Mouse (Mus musculus) kidney, embryonic 16.5 days (tissue): Measurements from ENCODE around the gene Vwa2. TPM values are rescaled to one million over a fixed set of nuclear protein-coding genes. Genes with fewer than 3 reads are reported as not detected.

Experiments used
- ATAC-seq: fragments of 200-750 bp; cut with Nextera tagmentation; 2 replicates; pipeline ENCODE4 v1.8.0; 2017; ENCODE audit warnings: moderate TSS enrichment; ENCODE audit not compliant: low FRiP score, low TSS enrichment
- H3K27ac ChIP-seq: fragments of 300-500 bp; sonication (generic); 2 replicates; pipeline ENCODE4 v1.5.1; 2014; ENCODE audit warnings: low read length
- H3K27me3 ChIP-seq: fragments of 300-500 bp; sonication (generic); 2 replicates; pipeline ENCODE4 v1.6.1; 2014; ENCODE audit warnings: low read length, control low read depth, mixed read lengths; ENCODE audit not compliant: insufficient read depth
- H3K36me3 ChIP-seq: fragments of 300-500 bp; sonication (generic); 2 replicates; pipeline ENCODE4 v1.6.1; 2014; ENCODE audit warnings: low read length, control low read depth, mixed read lengths; ENCODE audit not compliant: insufficient read depth
- H3K4me1 ChIP-seq: fragments of 300-500 bp; sonication (generic); 2 replicates; pipeline ENCODE4 v1.6.1; 2014; ENCODE audit warnings: low read length, control low read depth, mixed read lengths; ENCODE audit not compliant: insufficient read depth
- H3K4me2 ChIP-seq: fragments of 300-500 bp; sonication (generic); replicated peaks from 2 replicates; pipeline ENCODE4 v1.6.1; 2014; ENCODE audit warnings: low read depth, low read length
- H3K4me3 ChIP-seq: fragments of 300-500 bp; sonication (generic); 2 replicates; pipeline ENCODE4 v1.5.1; 2014; ENCODE audit warnings: mild to moderate bottlenecking, low read length
- H3K9ac ChIP-seq: fragments of 300-500 bp; sonication (generic); replicated peaks from 2 replicates; pipeline ENCODE4 v1.6.1; 2014; ENCODE audit warnings: low read length
- H3K9me3 ChIP-seq: fragments of 300-500 bp; sonication (generic); 2 replicates; pipeline ENCODE4 v1.6.1; 2016; ENCODE audit warnings: low read length, control low read depth
- WGBS: fragments of 180-500 bp; shearing (Covaris S2); extraction: QIAGEN DNeasy Blood & Tissue Kit; methylation state at CpG from one replicate; pipeline ENCODE4 v1.1.7; 2014; 5-methylcytosine and 5-hydroxymethylcytosine counted together
- polyA plus RNA-seq: library from polyadenylated mRNA; unstranded; fragments of >200 nt; fragmentation: Nextera tagmentation; extraction: Ambion mirVana; gene quantifications from 2 replicates; pipeline ENCODE4 v1.2.1, GENCODE M21; 2015

Gene Vwa2
- polyA plus RNA-seq, 1 experiment from 2014 or later: 22.4 TPM

- peaks cover 12% of the 10 kb centered on the region for H3K4me1 ChIP-seq
- peaks cover 5% of the 10 kb centered on the region; the same call in 1 of the 2 replicates for H3K9me3 ChIP-seq
- no peaks in the 10 kb centered on the region; the same call in 1 of the 2 replicates for H3K36me3 ChIP-seq
- H3K9ac ChIP-seq: no peak overlapping the region
- no peak overlapping the region for H3K4me3 ChIP-seq
- no peak for ATAC-seq
- 90% methylated on average over 7 of the region's 7 CpGs for WGBS
- no peaks in the 10 kb centered on the region for H3K27me3 ChIP-seq
- no peak overlapping the region for H3K27ac ChIP-seq
- no peak overlapping the region for H3K4me2 ChIP-seq
Measured at GRCm38 (mm10) chr19:56942216-56942615, 68.2 kb downstream of the Vwa2 start.

- Histone ChIP-seq H3K27me3 (no peaks in the 10 kb centered on the region), H3K9me3 (peaks cover 5% of the 10 kb centered on the region; the same call in 1 of the 2 replicates), H3K27ac (peak overlapping the region; percentile 82), H3K36me3 (no peaks in the 10 kb centered on the region; the same call in 1 of the 2 replicates), H3K4me1 (peaks cover 12% of the 10 kb centered on the region), H3K4me3 (no peak overlapping the region), H3K4me2 (no peak overlapping the region), H3K9ac (no peak overlapping the region)
- peak; percentile 54; the same call in 1 of the 2 replicates for ATAC-seq
- WGBS: 32% methylated on average over 9 of the region's 9 CpGs
Measured at GRCm38 (mm10) chr19:56944211-56944610, 70.2 kb downstream of the Vwa2 start.

GRCm38 (mm10) chr19:56944826-56945225, 70.8 kb downstream of the Vwa2 start:
- Histone ChIP-seq H3K27ac (peak overlapping the region; percentile 82), H3K36me3 (no peaks in the 10 kb centered on the region; the same call in 1 of the 2 replicates), H3K4me3 (no peak overlapping the region), H3K27me3 (no peaks in the 10 kb centered on the region), H3K4me2 (no peak overlapping the region), H3K4me1 (peaks cover 12% of the 10 kb centered on the region), H3K9ac (no peak overlapping the region), H3K9me3 (peaks cover 5% of the 10 kb centered on the region; the same call in 1 of the 2 replicates)
- ATAC-seq: no peak
- WGBS: 94% methylated on average over 3 of the region's 3 CpGs

GRCm38 (mm10) chr19:56945621-56946020, 71.6 kb downstream of the Vwa2 start:
- H3K4me3 ChIP-seq: no peak overlapping the region

GRCm38 (mm10) chr19:56946277-56946676, 72.2 kb downstream of the Vwa2 start:
- no peak overlapping the region for H3K4me2 ChIP-seq
- no peak for ATAC-seq
- 97% methylated on average over 7 of the region's 7 CpGs for WGBS
- H3K27ac ChIP-seq: no peak overlapping the region
- peaks cover 5% of the 10 kb centered on the region; the same call in 1 of the 2 replicates for H3K9me3 ChIP-seq
- peaks cover 12% of the 10 kb centered on the region for H3K4me1 ChIP-seq
- no peak overlapping the region for H3K4me3 ChIP-seq
- H3K36me3 ChIP-seq: no peaks in the 10 kb centered on the region; the same call in 1 of the 2 replicates
- no peaks in the 10 kb centered on the region for H3K27me3 ChIP-seq
- H3K9ac ChIP-seq: no peak overlapping the region

More at GRCm38 (mm10) chr19:56945621-56946020, 71.6 kb downstream of the Vwa2 start:
- H3K36me3 ChIP-seq: no peaks in the 10 kb centered on the region; the same call in 1 of the 2 replicates
- no peak overlapping the region for H3K9ac ChIP-seq
- H3K9me3 ChIP-seq: peaks cover 5% of the 10 kb centered on the region; the same call in 1 of the 2 replicates
- 54% methylated on average over 2 of the region's 2 CpGs for WGBS
- H3K4me2 ChIP-seq: no peak overlapping the region
- no peak overlapping the region for H3K27ac ChIP-seq
- ATAC-seq: no peak
- H3K27me3 ChIP-seq: no peaks in the 10 kb centered on the region
- H3K4me1 ChIP-seq: peaks cover 12% of the 10 kb centered on the region

GRCm38 (mm10) chr19:56946727-56947126, 72.7 kb downstream of the Vwa2 start:
- H3K4me2 ChIP-seq: no peak overlapping the region
- no peak overlapping the region for H3K4me3 ChIP-seq
- WGBS: 63% methylated on average over 3 of the region's 3 CpGs
- peaks cover 12% of the 10 kb centered on the region for H3K4me1 ChIP-seq
- no peak for ATAC-seq
- H3K27ac ChIP-seq: no peak overlapping the region
- no peaks in the 10 kb centered on the region; the same call in 1 of the 2 replicates for H3K36me3 ChIP-seq
- peaks cover 5% of the 10 kb centered on the region; the same call in 1 of the 2 replicates for H3K9me3 ChIP-seq
- no peak overlapping the region for H3K9ac ChIP-seq
- H3K27me3 ChIP-seq: no peaks in the 10 kb centered on the region

- ATAC-seq: no peak
- WGBS: 50% methylated on average over 6 of the region's 6 CpGs
Measured at GRCm38 (mm10) chr19:56947971-56948610, 74.0 kb downstream of the Vwa2 start.

GRCm38 (mm10) chr19:56949868-56950267, 75.8 kb downstream of the Vwa2 start:
- Histone ChIP-seq H3K27ac (no peak overlapping the region), H3K9ac (no peak overlapping the region), H3K36me3 (no peaks in the 10 kb centered on the region), H3K4me3 (no peak overlapping the region), H3K4me2 (no peak overlapping the region), H3K4me1 (peaks cover 4% of the 10 kb centered on the region; the same call in 1 of the 2 replicates), H3K27me3 (no peaks in the 10 kb centered on the region), H3K9me3 (peaks cover under 1% of the 10 kb centered on the region; the same call in 1 of the 2 replicates)
- 64% methylated on average over 8 of the region's 8 CpGs for WGBS
- ATAC-seq: no peak

More at GRCm38 (mm10) chr19:56947971-56948610, 74.0 kb downstream of the Vwa2 start:
- Histone ChIP-seq H3K27me3 (no peaks in the 10 kb centered on the region), H3K4me3 (no peak overlapping the region), H3K4me1 (peaks cover 12% of the 10 kb centered on the region), H3K9me3 (peaks cover 5% of the 10 kb centered on the region; the same call in 1 of the 2 replicates), H3K9ac (no peak overlapping the region; the same call in 1 of the 2 replicates), H3K36me3 (no peaks in the 10 kb centered on the region; the same call in 1 of the 2 replicates), H3K4me2 (no peak overlapping the region), H3K27ac (no peak overlapping the region)

GRCm38 (mm10) chr19:56950818-56951217, 76.8 kb downstream of the Vwa2 start:
- no peak overlapping the region for H3K9ac ChIP-seq
- 85% methylated on average over 7 of the region's 7 CpGs for WGBS
- H3K27me3 ChIP-seq: no peaks in the 10 kb centered on the region
- ATAC-seq: no peak
- no peak overlapping the region for H3K27ac ChIP-seq
- H3K4me1 ChIP-seq: 0 out of 2 replicates have a peak, but pooled peaks cover 4% of the 10 kb centered on the region
- H3K4me3 ChIP-seq: no peak overlapping the region
- no peaks in the 10 kb centered on the region for H3K9me3 ChIP-seq
- no peak overlapping the region for H3K4me2 ChIP-seq
- no peaks in the 10 kb centered on the region for H3K36me3 ChIP-seq

- WGBS: 64% methylated on average over 4 of the region's 4 CpGs
- no peak for ATAC-seq
- Histone ChIP-seq H3K27me3 (no peaks in the 10 kb centered on the region), H3K27ac (0 out of 2 replicates have a peak overlapping the region, but pooled peaks have one; percentile 8), H3K9ac (no peak overlapping the region), H3K4me1 (peaks cover 12% of the 10 kb centered on the region), H3K36me3 (no peaks in the 10 kb centered on the region), H3K4me2 (no peak overlapping the region), H3K4me3 (no peak overlapping the region), H3K9me3 (no peaks in the 10 kb centered on the region)
Measured at GRCm38 (mm10) chr19:56953856-56954255, 79.8 kb downstream of the Vwa2 start.
